Mouse (Mus musculus) stomach, embryonic 14.5 days (tissue): Measurements from ENCODE around the gene Hmbs. TPM values are rescaled to one million over a fixed set of nuclear protein-coding genes. Genes with fewer than 3 reads are reported as not detected.

Source experiments
- microRNA-seq: library from miRNA; unstranded; fragments of <30 nt; microRNA quantifications from one replicate; pipeline ENCODE4, GENCODE M21; 2016
- polyA plus RNA-seq: library from polyadenylated mRNA; unstranded; fragments of >200 nt; fragmentation: Nextera tagmentation; extraction: Ambion mirVana; gene quantifications from 2 replicates; pipeline ENCODE4 v1.2.1, GENCODE M21; 2014

Gene Hmbs
- polyA plus RNA-seq, 1 experiment from 2014 or later, result 130 TPM

Small RNA genes lying within 50 kb of the gene (microRNA-seq; reads per million reads assigned to microRNA genes)
- gene Gm44335, result not detected

Other genes starting within 250 kb of the Hmbs start
- 0.26 and 0.28 TPM in 2 replicates for gene Mfrp, start 242.5 kb downstream of the Hmbs start, polyA plus RNA-seq
- gene C1qtnf5, start 237.0 kb downstream of the Hmbs start, polyA plus RNA-seq, result 2.3 and 2.8 TPM in 2 replicates
- 0.43 and 0.52 TPM in 2 replicates for gene Gm49380, start 230.7 kb downstream of the Hmbs start, polyA plus RNA-seq
- 61.7 and 66.7 TPM in 2 replicates for gene Rnf26, start 230.7 kb downstream of the Hmbs start, polyA plus RNA-seq
- 53.0 and 54.3 TPM in 2 replicates for gene Mcam, start 209.8 kb downstream of the Hmbs start, polyA plus RNA-seq
- gene Cbl, start 110.2 kb downstream of the Hmbs start, polyA plus RNA-seq, result 18.5 and 19.9 TPM in 2 replicates
- gene Ccdc153, start 103.6 kb downstream of the Hmbs start, polyA plus RNA-seq, result not detected in 2 replicates
- 0.12 and 0.27 TPM in 2 replicates for gene Pdzd3, start 92.8 kb downstream of the Hmbs start, polyA plus RNA-seq
- 7.2 and 8.4 TPM in 2 replicates for gene Nlrx1, start 75.6 kb downstream of the Hmbs start, polyA plus RNA-seq
- gene Abcg4, start 55.6 kb downstream of the Hmbs start, polyA plus RNA-seq, result 5.1 and 5.9 TPM in 2 replicates
- 21.3 and 23.4 TPM in 2 replicates for gene Hinfp, start 38.6 kb downstream of the Hmbs start, polyA plus RNA-seq
- 5.7 and 9.6 TPM in 2 replicates for gene C2cd2l, start 23.9 kb downstream of the Hmbs start, polyA plus RNA-seq
- 44.5 and 46.7 TPM in 2 replicates for gene Dpagt1, start 18.2 kb downstream of the Hmbs start, polyA plus RNA-seq
- gene H2afx, start 9.5 kb downstream of the Hmbs start, polyA plus RNA-seq, result 289 and 335 TPM in 2 replicates
- gene Vps11, start 17.4 kb upstream of the Hmbs start, polyA plus RNA-seq, result 24.5 and 25.4 TPM in 2 replicates
- gene Hyou1, start 35.3 kb upstream of the Hmbs start, polyA plus RNA-seq, result 22.1 and 29.4 TPM in 2 replicates
- 22.3 and 23.7 TPM in 2 replicates for gene Slc37a4, start 52.6 kb upstream of the Hmbs start, polyA plus RNA-seq
- 2,532 and 2,694 TPM in 2 replicates for gene Rps25, start 62.9 kb upstream of the Hmbs start, polyA plus RNA-seq
- gene Trappc4, start 63.4 kb upstream of the Hmbs start, polyA plus RNA-seq, result 118 and 123 TPM in 2 replicates
- gene Ccdc84, start 74.3 kb upstream of the Hmbs start, polyA plus RNA-seq, result 27.0 and 30.7 TPM in 2 replicates
- not detected in 2 replicates for gene Foxr1, start 96.9 kb upstream of the Hmbs start, polyA plus RNA-seq
- 25.9 and 26.4 TPM in 2 replicates for gene Upk2, start 110.7 kb upstream of the Hmbs start, polyA plus RNA-seq
- gene Bcl9l, start 138.6 kb upstream of the Hmbs start, polyA plus RNA-seq, result 15.4 and 16.3 TPM in 2 replicates
- 0.13 and 0.27 TPM in 2 replicates for gene Cxcr5, start 217.6 kb upstream of the Hmbs start, polyA plus RNA-seq